In genomic region chr2:27358461-27358860, GRCm38 (mm10) we compare ENCODE assay signal across 22 mouse cellular contexts.
A peak's percentile ranks its signal among the peaks of the same experiment; 100 is the strongest.
DNase-seq lines count a peak whose midpoint lies in the region; ATAC-seq and TF ChIP-seq lines count a peak whose summit lies in the region.
"Had no signal": no experiment of that assay in that cellular context is flagged by ENCODE, and none has a peak within 500 bp of the region (broad histone marks: within the 10 kb centered on the region; RNA-seq: fewer than 3 reads in every experiment).

No protein-coding gene starts in this region.

- peaks cover 80% of the 10 kb centered on the region for H3K4me1 ChIP-seq in hindbrain, embryonic 10.5 days (replicated peaks)
- H3K4me1 ChIP-seq in hindbrain, embryonic 16.5 days (ENCODE audit: control insufficient read depth, insufficient read depth, low read depth, low read length), result peaks cover 30% of the 10 kb centered on the region
- H3K4me1 ChIP-seq in neural tube, embryonic 12.5 days, result peaks cover 80% of the 10 kb centered on the region
- H3K4me1 ChIP-seq in forebrain, postnatal 0 days (ENCODE audit: insufficient read depth), result 0 out of 2 replicates have a peak, but pooled peaks cover 3% of the 10 kb centered on the region

- H3K9ac ChIP-seq in hindbrain, embryonic 16.5 days (ENCODE audit: low read depth, low read length), result no peak overlapping the region
- H3K9ac ChIP-seq in neural tube, embryonic 12.5 days, result 0 out of 2 replicates have a peak overlapping the region, but pooled peaks have one; percentile 9
- no peak overlapping the region for H3K9ac ChIP-seq in forebrain, postnatal 0 days
- H3K9ac ChIP-seq: forebrain, embryonic 12.5 days; heart, embryonic 13.5 days; limb, embryonic 12.5 days; liver, embryonic 12.5 days had no signal

- no peaks in the 10 kb centered on the region; the same call in 1 of the 2 replicates for H3K36me3 ChIP-seq in hindbrain, embryonic 10.5 days
- H3K36me3 ChIP-seq in hindbrain, embryonic 16.5 days (ENCODE audit: control insufficient read depth, insufficient read depth, low read length), result no peaks in the 10 kb centered on the region
- no peaks in the 10 kb centered on the region for H3K36me3 ChIP-seq in neural tube, embryonic 12.5 days
- H3K36me3 ChIP-seq in forebrain, postnatal 0 days (ENCODE audit: insufficient read depth), result no peaks in the 10 kb centered on the region
- H3K36me3 ChIP-seq: forebrain, embryonic 12.5 days; heart, embryonic 13.5 days; limb, embryonic 12.5 days; liver, embryonic 12.5 days had no signal

- H3K27ac ChIP-seq in hindbrain, embryonic 10.5 days, result peak overlapping the region; percentile 41; the same call in 1 of the 2 replicates
- no peak overlapping the region for H3K27ac ChIP-seq in hindbrain, embryonic 16.5 days (ENCODE audit: low read depth, low read length)
- H3K27ac ChIP-seq in neural tube, embryonic 12.5 days, result no peak overlapping the region; the same call in 1 of the 2 replicates
- no peak overlapping the region for H3K27ac ChIP-seq in forebrain, postnatal 0 days (ENCODE audit: low read depth, low read length)
- H3K27ac ChIP-seq: forebrain, embryonic 12.5 days; heart, embryonic 13.5 days; limb, embryonic 12.5 days; liver, embryonic 12.5 days had no signal

- 71% methylated on average over 2 of the region's 2 CpGs for WGBS in hindbrain, embryonic 10.5 days
- WGBS in hindbrain, embryonic 16.5 days, result 33% methylated on average over 2 of the region's 2 CpGs
- WGBS in neural tube, embryonic 12.5 days, result 44% methylated on average over 2 of the region's 2 CpGs
- WGBS in forebrain, postnatal 0 days, result 53% methylated on average over 2 of the region's 2 CpGs

- no peak for DNase-seq in hindbrain, embryonic 10.5 days (ENCODE audit: low spot score)
- DNase-seq in neural tube, embryonic 10.5 days (ENCODE audit: extremely low spot score, low spot score), result no peak
- peak; percentile 61 for DNase-seq in gonadal fat pad, adult 2 months (ENCODE audit: low read depth)
- DNase-seq in urinary bladder, postnatal 14 days (ENCODE audit: low spot score), result peak; percentile 72
- DNase-seq in forebrain, postnatal 0 days, result no peak
- DNase-seq in thymus, postnatal 25 days, result no peak
- DNase-seq: adrenal gland, adult 2 months; cerebellum, adult 11 months; cerebellum, postnatal 25 days; embryo, embryonic 11 days; heart, adult 11 months; heart, postnatal 36 days; kidney, adult 9 months; kidney, postnatal 4 days; lung, adult 2 months; thymus, postnatal 4 days had no signal

- no peak for ATAC-seq in hindbrain, embryonic 16.5 days
- ATAC-seq in neural tube, embryonic 12.5 days (ENCODE audit: low FRiP score, low read depth), result no peak
- ATAC-seq in forebrain, postnatal 0 days, result no peak
- ATAC-seq: liver, embryonic 12.5 days had no signal

- TF ChIP-seq CTCF in forebrain, postnatal 0 days (IDR thresholded peaks at IDR 0.05; ENCODE audit: low read depth), result no peak

- H3K9me3 ChIP-seq in hindbrain, embryonic 10.5 days, result no peaks in the 10 kb centered on the region
- H3K9me3 ChIP-seq in hindbrain, embryonic 16.5 days (ENCODE audit: control insufficient read depth, low read length), result no peaks in the 10 kb centered on the region
- no peaks in the 10 kb centered on the region for H3K9me3 ChIP-seq in neural tube, embryonic 12.5 days
- no peaks in the 10 kb centered on the region for H3K9me3 ChIP-seq in forebrain, postnatal 0 days (ENCODE audit: low read length)
- H3K9me3 ChIP-seq: forebrain, embryonic 12.5 days; heart, embryonic 13.5 days; limb, embryonic 12.5 days; liver, embryonic 12.5 days had no signal

- H3K4me3 ChIP-seq in hindbrain, embryonic 10.5 days, result no peak overlapping the region
- no peak overlapping the region for H3K4me3 ChIP-seq in hindbrain, embryonic 16.5 days (ENCODE audit: low read length)
- no peak overlapping the region for H3K4me3 ChIP-seq in neural tube, embryonic 12.5 days
- H3K4me3 ChIP-seq in forebrain, postnatal 0 days (ENCODE audit: low read depth, low read length), result no peak overlapping the region
- H3K4me3 ChIP-seq: forebrain, embryonic 12.5 days; heart, embryonic 13.5 days; limb, embryonic 12.5 days; liver, embryonic 12.5 days had no signal

- no peak overlapping the region for H3K4me2 ChIP-seq in hindbrain, embryonic 16.5 days (ENCODE audit: low read length)
- H3K4me2 ChIP-seq in neural tube, embryonic 12.5 days (replicated peaks), result no peak overlapping the region
- H3K4me2 ChIP-seq in forebrain, postnatal 0 days (ENCODE audit: low read depth), result no peak overlapping the region
- H3K4me2 ChIP-seq: forebrain, embryonic 12.5 days; heart, embryonic 13.5 days; limb, embryonic 12.5 days; liver, embryonic 12.5 days had no signal

- H3K27me3 ChIP-seq in hindbrain, embryonic 10.5 days (ENCODE audit: insufficient read depth, poor library complexity, severe bottlenecking), result no peaks in the 10 kb centered on the region
- H3K27me3 ChIP-seq in hindbrain, embryonic 16.5 days (replicated peaks; ENCODE audit: control insufficient read depth, insufficient read depth, low read length), result no peaks in the 10 kb centered on the region
- H3K27me3 ChIP-seq in neural tube, embryonic 12.5 days (replicated peaks), result no peaks in the 10 kb centered on the region
- no peaks in the 10 kb centered on the region for H3K27me3 ChIP-seq in forebrain, postnatal 0 days (ENCODE audit: insufficient read depth, low read length)
- H3K27me3 ChIP-seq: forebrain, embryonic 12.5 days; heart, embryonic 13.5 days; limb, embryonic 12.5 days; liver, embryonic 12.5 days had no signal

Comparison
In these comparisons a context has a peak if more than half of its experiments do, and no peak if none do; other contexts are left out.
1. DNase-seq: peak in gonadal fat pad, adult 2 months (single experiment) and urinary bladder, postnatal 14 days (single experiment); none in hindbrain, embryonic 10.5 days (single experiment), neural tube, embryonic 10.5 days (single experiment), forebrain, postnatal 0 days (single experiment) and thymus, postnatal 25 days (single experiment).